Mouse (Mus musculus) kidney, embryonic 15.5 days (tissue): ENCODE measurements around the gene Ralbp1. TPM values are rescaled to one million over a fixed set of nuclear protein-coding genes. Genes with fewer than 3 reads are reported as not detected.

Experiments
- ATAC-seq: fragments of 200-750 bp; cut with Nextera tagmentation; replicated peaks from 2 replicates; pipeline ENCODE4 v1.8.0; 2017; ENCODE audit warnings: moderate TSS enrichment; ENCODE audit not compliant: low FRiP score
- H3K27ac ChIP-seq: fragments of 300-500 bp; sonication (generic); 2 replicates; pipeline ENCODE4 v1.5.1; 2015; ENCODE audit warnings: mild to moderate bottlenecking, inconsistent platforms
- H3K27me3 ChIP-seq: fragments of 300-500 bp; sonication (generic); 2 replicates; pipeline ENCODE4 v1.6.1; 2015; ENCODE audit warnings: inconsistent platforms
- H3K36me3 ChIP-seq: fragments of 300-500 bp; sonication (generic); 2 replicates; pipeline ENCODE4 v1.6.1; 2015; ENCODE audit warnings: inconsistent platforms
- H3K4me1 ChIP-seq: fragments of 300-500 bp; sonication (generic); 2 replicates; pipeline ENCODE4 v1.6.1; 2015; ENCODE audit warnings: inconsistent platforms
- H3K4me2 ChIP-seq: fragments of 300-500 bp; sonication (generic); 2 replicates; pipeline ENCODE4 v1.6.1; 2015; ENCODE audit warnings: moderate library complexity, mild to moderate bottlenecking, inconsistent platforms
- H3K4me3 ChIP-seq: fragments of 300-500 bp; sonication (generic); replicated peaks from 2 replicates; pipeline ENCODE4 v1.5.1; 2015; ENCODE audit warnings: mild to moderate bottlenecking, inconsistent platforms
- H3K9ac ChIP-seq: fragments of 300-500 bp; sonication (generic); 2 replicates; pipeline ENCODE4 v1.6.1; 2015; ENCODE audit warnings: mild to moderate bottlenecking, inconsistent platforms
- H3K9me3 ChIP-seq: fragments of 300-500 bp; sonication (generic); replicated peaks from 2 replicates; pipeline ENCODE4 v1.6.1; 2016; ENCODE audit warnings: inconsistent platforms
- WGBS: fragments of 180-500 bp; shearing (Covaris S2); methylation state at CpG from one replicate; pipeline ENCODE4 v1.1.7; 2015; ENCODE audit warnings: mixed read lengths; 5-methylcytosine and 5-hydroxymethylcytosine counted together
- polyA plus RNA-seq: library from polyadenylated mRNA; unstranded; fragments of >200 nt; fragmentation: Nextera tagmentation; extraction: Ambion mirVana; gene quantifications from 2 replicates; pipeline ENCODE4 v1.2.1, GENCODE M21; 2015

Ralbp1 gene
- polyA plus RNA-seq, result 66.0 and 70.2 TPM in 2 replicates

GRCm38 (mm10) chr17:65885697-65886529 lies at the start of gene Ralbp1:
Ralbp1 (minus strand) TSS chr17:65885798.
- Histone ChIP-seq H3K9ac (peak within 1 kb of the TSS; percentile 70), H3K4me2 (peak within 1 kb of the TSS; percentile 95), H3K9me3 (no peaks in the 10 kb centered on the region), H3K27ac (peak within 1 kb of the TSS; percentile 100), H3K27me3 (no peaks in the 10 kb centered on the region), H3K36me3 (no peaks in the 10 kb centered on the region), H3K4me1 (peaks cover 38% of the 10 kb centered on the region), H3K4me3 (peak within 1 kb of the TSS; percentile 89)
- 5% methylated on average over 14 of the region's 14 CpGs for WGBS
- ATAC-seq, result no peak

DNA sequence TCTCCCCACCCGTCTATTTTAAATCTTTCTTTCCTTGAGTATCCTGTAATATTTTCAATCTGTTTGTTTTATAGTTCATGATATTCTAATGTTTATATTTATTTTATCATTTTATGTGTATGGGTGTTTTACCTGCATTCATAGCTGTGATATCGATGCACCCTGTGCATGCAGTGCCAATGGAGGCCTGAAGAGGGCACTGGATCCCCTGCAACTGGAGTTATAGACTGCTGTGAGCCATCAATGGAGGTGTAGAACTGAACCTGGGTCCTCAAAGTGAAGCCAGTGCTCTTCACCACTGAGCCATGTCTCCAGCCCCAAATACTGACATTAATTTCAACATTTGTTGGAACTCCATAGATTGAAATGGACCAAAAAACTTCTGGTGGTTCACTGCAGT lies 48.1 kb upstream of the Ralbp1 start:
- Histone ChIP-seq H3K27me3 (no peaks in the 10 kb centered on the region), H3K9me3 (no peaks in the 10 kb centered on the region), H3K4me2 (no peak overlapping the region), H3K4me1 (peaks cover 11% of the 10 kb centered on the region), H3K4me3 (no peak overlapping the region), H3K36me3 (peaks cover 55% of the 10 kb centered on the region), H3K9ac (no peak overlapping the region), H3K27ac (no peak overlapping the region)
- no peak for ATAC-seq
- 94% methylated on average over 2 of the region's 2 CpGs for WGBS

DNA sequence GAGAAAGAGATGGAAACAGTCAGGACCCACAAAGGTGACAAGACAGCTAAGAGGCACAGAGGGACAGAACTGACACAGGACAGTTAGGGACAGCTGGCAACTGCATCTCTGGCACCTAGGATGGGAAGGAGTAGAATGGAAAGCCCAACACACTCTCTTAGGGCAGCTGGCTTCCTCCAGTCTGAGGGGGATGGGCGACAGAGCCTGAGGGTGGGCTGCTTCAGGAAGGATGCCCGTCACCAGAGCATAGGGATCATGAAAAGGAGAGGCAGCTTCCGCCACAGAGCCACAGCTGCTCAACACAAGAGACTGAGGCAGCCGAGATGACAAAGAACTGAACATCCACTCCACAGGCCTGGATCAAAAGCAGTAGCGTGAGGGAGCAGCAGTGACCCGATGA lies 45.9 kb upstream of the Ralbp1 start:
- no peaks in the 10 kb centered on the region for H3K9me3 ChIP-seq
- WGBS, result 63% methylated on average over 6 of the region's 6 CpGs
- no peak overlapping the region for H3K4me2 ChIP-seq
- H3K9ac ChIP-seq, result no peak overlapping the region
- no peak overlapping the region for H3K27ac ChIP-seq
- H3K4me1 ChIP-seq, result peaks cover 10% of the 10 kb centered on the region; the same call in 1 of the 2 replicates
- H3K36me3 ChIP-seq, result peaks cover 63% of the 10 kb centered on the region
- no peak for ATAC-seq
- H3K4me3 ChIP-seq, result no peak overlapping the region
- no peaks in the 10 kb centered on the region for H3K27me3 ChIP-seq

- no peaks in the 10 kb centered on the region for H3K27me3 ChIP-seq
- peaks cover 6% of the 10 kb centered on the region; the same call in 1 of the 2 replicates for H3K4me1 ChIP-seq
- no peaks in the 10 kb centered on the region for H3K9me3 ChIP-seq
- H3K27ac ChIP-seq, result no peak overlapping the region
- WGBS, result 78% methylated on average over 6 of the region's 6 CpGs
- H3K9ac ChIP-seq, result no peak overlapping the region
- H3K4me3 ChIP-seq, result no peak overlapping the region
- peaks cover 63% of the 10 kb centered on the region for H3K36me3 ChIP-seq
- H3K4me2 ChIP-seq, result no peak overlapping the region
- ATAC-seq, result no peak
These were observed 45.4 kb upstream of the Ralbp1 start for GRCm38 (mm10) chr17:65930960-65931359.

GRCm38 (mm10) chr17:65930158-65930826 lies 44.7 kb upstream of the Ralbp1 start:
- H3K4me1 ChIP-seq, result 0 out of 2 replicates have a peak, but pooled peaks cover 5% of the 10 kb centered on the region
- ATAC-seq, result no peak
- WGBS, result 91% methylated on average over 7 of the region's 7 CpGs

GRCm38 (mm10) chr17:65929319-65929978 lies 43.9 kb upstream of the Ralbp1 start:
- 85% methylated on average over 22 of the region's 22 CpGs for WGBS
- H3K4me3 ChIP-seq, result no peak overlapping the region
- no peak for ATAC-seq

More at GRCm38 (mm10) chr17:65930158-65930826, 44.7 kb upstream of the Ralbp1 start:
- H3K27me3 ChIP-seq, result no peaks in the 10 kb centered on the region
- no peaks in the 10 kb centered on the region for H3K9me3 ChIP-seq
- peaks cover 65% of the 10 kb centered on the region for H3K36me3 ChIP-seq
- H3K4me2 ChIP-seq, result no peak overlapping the region
- no peak overlapping the region for H3K4me3 ChIP-seq
- no peak overlapping the region for H3K9ac ChIP-seq
- no peak overlapping the region for H3K27ac ChIP-seq

DNA sequence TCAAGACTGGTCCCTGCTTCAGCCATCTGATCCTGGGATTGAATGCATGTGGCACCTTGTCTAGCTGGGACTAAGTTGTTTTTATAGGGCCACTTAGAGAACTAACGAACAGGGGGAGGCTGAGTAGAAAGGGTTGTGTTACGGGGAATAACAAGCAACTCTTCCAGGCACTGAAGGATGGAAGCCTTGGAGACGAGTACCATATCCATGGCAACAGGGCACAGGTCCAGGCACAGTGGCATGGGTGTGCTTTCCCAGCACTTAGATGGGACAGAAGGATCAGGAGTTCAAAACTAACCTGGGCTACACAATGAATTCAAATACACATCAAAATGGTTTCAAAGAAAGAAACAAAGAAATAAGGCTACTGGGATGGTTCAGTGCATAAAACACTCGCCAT lies 41.5 kb upstream of the Ralbp1 start:
- Histone ChIP-seq H3K4me2 (no peak overlapping the region), H3K27me3 (no peaks in the 10 kb centered on the region), H3K27ac (no peak overlapping the region), H3K4me1 (0 out of 2 replicates have a peak, but pooled peaks cover 5% of the 10 kb centered on the region), H3K9me3 (no peaks in the 10 kb centered on the region), H3K4me3 (no peak overlapping the region), H3K36me3 (peaks cover 66% of the 10 kb centered on the region), H3K9ac (no peak overlapping the region)
- ATAC-seq, result no peak
- 62% methylated on average over 4 of the region's 4 CpGs for WGBS

More at GRCm38 (mm10) chr17:65929319-65929978, 43.9 kb upstream of the Ralbp1 start:
- Histone ChIP-seq H3K4me1 (0 out of 2 replicates have a peak, but pooled peaks cover 5% of the 10 kb centered on the region), H3K36me3 (peaks cover 70% of the 10 kb centered on the region), H3K27ac (no peak overlapping the region), H3K27me3 (no peaks in the 10 kb centered on the region), H3K9ac (no peak overlapping the region), H3K9me3 (no peaks in the 10 kb centered on the region), H3K4me2 (no peak overlapping the region)

DNA sequence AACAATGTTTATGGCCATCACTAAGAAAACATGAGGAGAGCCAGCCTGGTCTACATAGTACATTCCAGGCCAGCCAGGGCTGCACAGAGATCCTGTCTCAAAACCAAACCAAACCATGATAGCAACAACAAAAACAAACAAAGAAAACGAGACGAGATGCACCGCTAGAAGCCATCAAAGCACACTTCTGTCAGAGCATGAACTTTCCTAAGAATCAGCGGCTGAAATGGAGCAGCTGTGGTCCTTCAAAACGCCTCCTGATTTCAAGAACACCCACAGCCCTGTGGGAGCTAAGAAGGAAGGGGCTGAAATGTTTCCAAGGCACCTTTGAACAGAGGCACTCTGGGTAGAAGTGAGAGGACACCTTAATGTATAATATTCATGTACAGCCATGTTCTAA lies 38.6 kb upstream of the Ralbp1 start:
- ATAC-seq, result no peak
- H3K36me3 ChIP-seq, result peaks cover 66% of the 10 kb centered on the region
- no peaks in the 10 kb centered on the region for H3K9me3 ChIP-seq
- no peak overlapping the region for H3K4me3 ChIP-seq
- WGBS, result 30% methylated on average over 5 of the region's 5 CpGs
- H3K4me1 ChIP-seq, result no peaks in the 10 kb centered on the region
- no peak overlapping the region for H3K9ac ChIP-seq
- no peaks in the 10 kb centered on the region for H3K27me3 ChIP-seq
- no peak overlapping the region for H3K4me2 ChIP-seq
- no peak overlapping the region for H3K27ac ChIP-seq

- no peaks in the 10 kb centered on the region for H3K9me3 ChIP-seq
- no peak overlapping the region for H3K4me3 ChIP-seq
- H3K27ac ChIP-seq, result no peak overlapping the region
- ATAC-seq, result no peak
- H3K27me3 ChIP-seq, result no peaks in the 10 kb centered on the region
- no peaks in the 10 kb centered on the region for H3K4me1 ChIP-seq
- H3K36me3 ChIP-seq, result peaks cover 49% of the 10 kb centered on the region
- H3K9ac ChIP-seq, result no peak overlapping the region
- H3K4me2 ChIP-seq, result no peak overlapping the region
- 80% methylated on average over 6 of the region's 6 CpGs for WGBS
These were observed 36.4 kb upstream of the Ralbp1 start for GRCm38 (mm10) chr17:65921975-65922374.

DNA sequence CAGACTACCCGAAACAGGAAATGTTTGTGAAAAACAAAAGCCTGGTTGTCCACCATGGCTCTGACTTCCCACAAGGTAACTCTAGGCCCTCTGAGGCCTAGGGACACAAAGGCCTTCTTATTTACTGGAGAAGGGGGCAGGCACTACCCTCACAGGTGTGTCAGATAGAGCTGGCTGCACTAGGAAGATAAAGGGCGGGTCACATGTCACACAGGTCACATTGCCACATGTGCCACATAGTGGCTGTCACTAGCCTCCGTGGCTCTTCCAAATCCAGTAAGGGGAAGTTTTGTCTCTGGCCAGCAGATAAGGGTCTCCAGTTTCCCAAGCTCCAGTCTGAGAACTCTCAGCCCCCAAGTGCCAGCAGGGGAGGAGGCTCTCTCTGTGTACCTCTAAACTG lies 33.6 kb upstream of the Ralbp1 start:
- WGBS, result 67% methylated on average over 3 of the region's 3 CpGs
- H3K36me3 ChIP-seq, result peaks cover 24% of the 10 kb centered on the region
- no peak overlapping the region for H3K4me3 ChIP-seq
- peak overlapping the region; percentile 41 for H3K27ac ChIP-seq
- no peaks in the 10 kb centered on the region for H3K9me3 ChIP-seq
- no peaks in the 10 kb centered on the region for H3K27me3 ChIP-seq
- H3K4me1 ChIP-seq, result peaks cover 10% of the 10 kb centered on the region
- ATAC-seq, result no peak
- H3K4me2 ChIP-seq, result no peak overlapping the region
- H3K9ac ChIP-seq, result no peak overlapping the region

GRCm38 (mm10) chr17:65916135-65916668 lies 30.6 kb upstream of the Ralbp1 start:
- H3K4me3 ChIP-seq, result no peak overlapping the region
- ATAC-seq, result peak; percentile 89
- peaks cover 10% of the 10 kb centered on the region for H3K4me1 ChIP-seq
- 34% methylated on average over 8 of the region's 8 CpGs for WGBS
- H3K9ac ChIP-seq, result no peak overlapping the region
- H3K4me2 ChIP-seq, result 0 out of 2 replicates have a peak overlapping the region, but pooled peaks have one; percentile 14
- H3K9me3 ChIP-seq, result no peaks in the 10 kb centered on the region
- 0 out of 2 replicates have a peak, but pooled peaks cover under 1% of the 10 kb centered on the region for H3K36me3 ChIP-seq
- H3K27ac ChIP-seq, result peak overlapping the region; percentile 95
- no peaks in the 10 kb centered on the region for H3K27me3 ChIP-seq
